Mouse (Mus musculus) embryo, embryonic 10.5 days (tissue): ENCODE data around the gene Lysmd2.
"Not testable (repeated sequence)": the region's sequence is repeated elsewhere in the genome, so short reads cannot be mapped to it uniquely, and the experiment has no call there.

Source experiments
- DNase-seq: peaks from one replicate; pipeline ENCODE4 v3.0.0-alpha.2; 2015; ENCODE audit warnings: low spot score

Gene Lysmd2

DNA sequence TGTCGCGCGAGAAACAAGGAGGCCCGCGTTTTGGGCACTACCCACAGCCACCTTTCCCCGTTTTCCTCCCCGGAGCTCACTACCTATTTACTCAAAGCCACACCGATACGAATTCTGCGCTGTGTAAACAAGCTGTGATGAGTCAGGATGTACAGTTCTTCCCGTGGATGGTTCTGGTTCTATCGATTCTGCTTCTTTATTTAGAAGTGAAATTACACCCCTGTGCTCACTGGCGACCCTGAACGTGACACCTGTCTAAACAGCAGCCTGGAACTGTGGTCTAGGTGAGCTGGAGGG is 715 bp downstream of the Lysmd2 start:
- no peak for DNase-seq

DNA sequence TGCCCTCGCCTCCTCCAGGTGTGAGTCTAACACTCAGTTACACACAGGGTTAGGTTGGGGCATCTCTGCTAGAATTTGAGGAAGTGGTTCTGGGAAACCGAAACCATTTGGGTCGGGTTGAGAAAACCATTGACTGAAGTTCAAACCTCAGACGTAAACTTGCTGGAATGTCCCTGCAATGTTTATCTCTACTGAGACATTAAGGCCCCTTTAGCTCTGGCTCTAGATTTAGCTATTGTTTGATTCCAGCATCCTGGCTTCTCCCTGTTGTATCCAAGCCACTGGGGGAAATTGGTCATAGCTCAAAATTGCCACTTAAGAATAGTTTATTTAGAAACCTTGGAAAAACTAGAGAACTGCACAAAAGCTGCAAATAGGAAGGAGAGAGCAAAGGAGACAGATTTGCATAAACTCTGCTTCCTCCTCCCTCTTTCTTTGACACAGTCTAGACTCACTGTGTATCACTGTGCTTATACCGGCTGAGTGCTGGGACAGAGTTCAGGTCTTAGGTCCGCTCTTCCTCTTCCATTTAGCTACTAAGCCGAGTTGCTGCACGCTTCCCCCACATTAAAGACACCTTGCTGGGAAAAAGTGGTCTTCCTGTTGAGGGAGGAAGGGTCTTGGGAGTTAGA is 5.4 kb downstream of the Lysmd2 start:
- DNase-seq, result no peak

DNA sequence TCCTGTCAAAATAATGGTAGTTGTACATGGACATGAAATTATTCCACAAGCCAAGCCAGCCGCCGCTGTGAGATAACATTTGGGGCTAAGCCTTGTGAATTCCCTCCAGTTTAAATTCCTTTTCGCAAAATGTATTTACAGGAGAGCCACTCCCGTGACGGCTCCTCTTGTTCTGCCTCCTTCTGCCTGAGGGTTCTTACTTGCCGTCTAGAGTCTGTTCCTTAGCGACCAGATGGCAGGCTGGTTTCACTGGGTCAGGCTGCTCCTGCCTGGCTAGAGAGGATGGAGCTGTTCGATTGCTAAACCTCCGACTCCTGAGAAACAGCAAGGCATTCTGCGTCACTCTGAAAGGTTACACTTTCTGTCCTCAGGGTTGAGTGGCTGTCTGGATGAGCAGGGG is 6.6 kb downstream of the Lysmd2 start:
- DNase-seq, result no peak

GRCm38 (mm10) chr9:75632902-75633301 is 7.4 kb downstream of the Lysmd2 start:
- peak; percentile 60 for DNase-seq

- DNase-seq, result no peak
Observed at GRCm38 (mm10) chr9:75633603-75634002, 8.1 kb downstream of the Lysmd2 start.

DNA sequence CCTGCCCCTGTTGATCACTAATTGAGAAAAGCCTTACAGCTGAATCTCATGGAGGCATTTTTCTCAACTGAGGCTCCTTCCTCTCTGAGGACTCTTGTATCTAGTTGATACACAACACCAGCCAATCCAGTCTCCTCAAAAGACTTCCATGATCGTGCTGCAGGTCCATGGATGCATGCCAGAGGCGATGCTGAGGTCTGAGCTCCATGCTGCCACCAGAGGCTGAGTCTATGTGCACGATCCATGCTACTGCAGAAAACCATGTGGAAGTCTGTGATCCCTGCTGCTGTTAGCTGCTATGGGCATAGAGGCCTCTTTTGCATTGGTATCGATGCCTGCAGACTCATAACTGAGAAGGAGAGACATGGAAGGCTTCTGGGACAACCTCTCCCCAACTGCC is 8.7 kb downstream of the Lysmd2 start:
- DNase-seq, result no peak

DNA sequence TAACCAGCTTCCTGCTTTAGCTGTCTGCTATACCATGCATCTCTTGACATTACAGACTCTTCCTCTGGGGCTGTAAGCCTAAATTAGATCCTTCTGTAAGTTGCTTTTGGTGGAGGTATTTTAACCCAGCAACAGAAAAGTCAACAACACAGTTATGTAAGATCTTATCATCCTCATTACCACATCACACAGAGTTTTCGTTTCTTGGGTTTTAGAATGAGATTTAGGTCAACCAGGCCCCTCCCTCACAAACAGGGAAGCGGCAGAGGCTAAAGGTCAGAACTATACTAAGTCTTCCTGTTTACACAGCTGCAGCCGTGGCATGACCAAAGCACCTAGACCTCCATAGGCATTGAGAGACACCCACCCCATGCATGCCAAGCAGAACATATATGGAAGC is 19.9 kb downstream of the Lysmd2 start:
- peak; percentile 62 for DNase-seq

- no peak for DNase-seq
Observed at GRCm38 (mm10) chr9:75653981-75654911, 28.7 kb downstream of the Lysmd2 start.

- DNase-seq, result not testable (repeated sequence)
Observed at GRCm38 (mm10) chr9:75656456-75656855, 30.9 kb downstream of the Lysmd2 start.

DNA sequence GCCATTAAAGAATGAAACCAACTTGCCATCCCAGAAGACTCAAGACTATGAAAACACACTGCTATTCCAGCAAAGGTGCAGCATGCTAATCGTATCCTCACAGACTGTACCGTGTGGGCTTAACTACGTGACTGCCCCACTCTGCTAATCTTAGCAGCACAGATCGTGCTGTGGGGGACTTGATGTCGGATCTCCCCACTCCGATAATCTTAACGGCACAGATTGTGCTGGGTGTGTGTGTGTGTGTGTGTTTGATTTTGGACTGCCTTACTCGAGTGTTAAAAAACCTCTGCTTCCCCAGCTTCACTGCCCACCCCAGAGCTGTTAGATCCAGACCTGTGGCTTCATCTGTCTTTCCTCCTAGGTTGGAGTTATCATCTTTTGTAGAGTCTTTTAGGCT is 35.4 kb downstream of the Lysmd2 start:
- no peak for DNase-seq

DNA sequence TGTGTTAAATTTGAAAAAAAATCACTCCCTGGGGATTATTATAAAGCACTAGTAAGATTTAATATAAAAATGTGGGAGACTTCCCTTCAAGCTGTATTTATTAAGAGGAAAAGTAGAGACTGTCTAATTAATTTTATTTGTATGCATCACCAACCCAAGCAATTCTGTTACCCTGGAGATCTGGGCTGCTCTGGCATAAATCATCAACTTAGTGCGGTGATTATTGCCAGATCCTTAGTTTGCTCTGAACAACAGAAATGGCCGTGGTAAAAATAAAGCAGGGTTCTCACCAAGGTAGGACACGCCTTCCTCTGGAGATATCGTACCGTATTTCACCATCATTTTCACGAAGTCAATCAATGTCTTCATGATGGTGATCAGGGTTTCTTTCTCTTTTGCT is 39.8 kb downstream of the Lysmd2 start:
- DNase-seq, result no peak

GRCm38 (mm10) chr9:75666612-75667011 is 41.1 kb downstream of the Lysmd2 start:
- no peak for DNase-seq

GRCm38 (mm10) chr9:75672769-75673168 is 47.2 kb downstream of the Lysmd2 start:
- no peak for DNase-seq

GRCm38 (mm10) chr9:75676226-75676625 is 50.7 kb downstream of the Lysmd2 start:
- no peak for DNase-seq

DNA sequence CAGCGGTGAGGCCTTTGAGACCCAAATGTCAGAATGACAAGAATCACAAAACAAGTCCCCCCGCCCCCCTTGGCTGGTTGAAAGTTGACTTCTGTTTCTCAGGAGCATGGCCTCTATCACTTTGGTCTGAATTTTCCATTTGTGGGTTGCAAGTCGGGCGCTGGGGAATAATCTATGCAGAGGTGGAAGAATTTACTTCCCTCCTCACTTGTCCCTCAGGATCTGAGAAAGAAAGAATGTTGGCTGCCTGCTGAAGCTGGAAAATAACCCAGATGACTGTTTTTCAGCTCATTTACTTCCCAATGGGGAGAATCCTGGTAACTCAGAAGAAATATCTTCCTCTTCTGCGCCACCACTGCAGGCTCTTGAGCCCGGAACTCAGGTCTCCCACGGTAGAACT is 52.8 kb downstream of the Lysmd2 start:
- no peak for DNase-seq

DNA sequence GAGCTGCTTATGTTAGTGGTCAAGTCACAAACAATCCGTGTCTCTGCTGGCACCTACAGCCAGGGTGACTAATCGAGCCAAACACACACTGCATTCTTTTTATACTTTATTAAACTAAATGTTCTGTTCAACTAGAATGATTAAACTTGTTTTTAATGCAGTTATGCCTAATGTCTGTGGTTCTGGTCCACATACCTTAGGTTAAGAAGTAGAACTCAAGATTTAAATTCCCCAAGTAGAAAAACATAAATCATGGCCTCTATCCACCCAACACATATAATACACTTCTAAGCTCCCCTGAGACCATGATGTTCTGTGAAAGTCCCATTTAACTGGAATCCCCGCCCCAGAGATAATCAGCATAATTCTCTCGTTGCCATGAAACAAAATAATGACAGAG is 54.1 kb downstream of the Lysmd2 start:
- no peak for DNase-seq

- DNase-seq, result no peak
Observed at GRCm38 (mm10) chr9:75680606-75681005, 55.1 kb downstream of the Lysmd2 start.

- DNase-seq, result peak; percentile 92
Observed at GRCm38 (mm10) chr9:75683426-75684191, 58.1 kb downstream of the Lysmd2 start, which contains the start of gene Scg3. Gene Scg3, minus strand, starts transcription at chr9:75684056.

DNA sequence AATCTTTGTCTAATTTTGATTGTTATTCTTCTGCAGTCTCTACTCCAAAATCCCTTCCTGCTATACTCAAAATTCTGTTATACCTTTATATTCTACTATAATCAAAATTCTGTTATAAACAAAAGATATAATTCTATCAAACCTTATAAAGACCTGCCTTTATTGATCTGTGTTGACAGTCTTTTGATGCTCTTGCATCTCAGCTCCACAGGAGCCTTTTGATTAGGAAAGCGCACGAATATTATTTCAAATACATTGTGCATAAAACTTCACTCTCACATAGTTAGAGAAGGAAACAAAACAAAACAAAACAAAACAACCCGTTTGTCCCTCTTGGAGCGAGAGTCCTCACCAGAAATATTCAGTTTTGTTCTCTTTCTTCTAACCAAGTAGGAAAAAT is 58.8 kb downstream of the Lysmd2 start:
- DNase-seq, result no peak

DNA sequence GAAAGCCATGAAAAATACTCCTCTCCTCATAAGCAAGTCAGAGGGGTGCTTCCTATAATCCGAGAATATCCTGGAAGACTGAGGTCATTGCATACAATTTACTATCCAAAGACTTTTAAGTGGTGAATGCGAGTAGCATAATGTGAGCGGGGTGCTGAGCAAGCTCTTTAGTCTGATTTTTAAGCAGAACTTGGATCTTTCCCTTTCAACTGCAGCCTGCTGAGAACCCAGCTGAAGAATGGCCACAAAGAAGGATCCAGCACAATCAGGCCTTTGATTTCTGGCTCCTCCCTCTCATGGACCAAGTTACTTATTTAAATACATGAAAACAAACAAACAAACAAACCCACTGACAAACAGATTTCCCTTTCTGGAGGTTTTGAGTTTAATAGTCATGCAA is 59.2 kb downstream of the Lysmd2 start:
- DNase-seq, result no peak
